8 mouse cellular contexts compared by ENCODE assay signal in genomic region chr11:45539459-45539858, GRCm38 (mm10).
A peak's percentile ranks its signal among the peaks of the same experiment; 100 is the strongest.
DNase-seq lines count a peak whose midpoint lies in the region; ATAC-seq lines count a peak whose summit lies in the region.
"Had no signal": no experiment of that assay in that cellular context is flagged by ENCODE, and none has a peak within 500 bp of the region (broad histone marks: within the 10 kb centered on the region; RNA-seq: fewer than 3 reads in every experiment).

No protein-coding gene starts in this region.

- no peak overlapping the region for H3K27ac ChIP-seq in limb, embryonic 11.5 days (replicated peaks; ENCODE audit: low read depth, low read length)
- no peak overlapping the region for H3K27ac ChIP-seq in neural tube, embryonic 11.5 days (ENCODE audit: low read depth, low read length)
- H3K27ac ChIP-seq in stomach, embryonic 16.5 days (ENCODE audit: low read length) = no peak overlapping the region

- peak; percentile 58 for DNase-seq in adrenal gland, postnatal 25 days
- DNase-seq in embryo, embryonic 11 days = peak; percentile 86
- DNase-seq in gastrocnemius, postnatal 4 days (ENCODE audit: low spot score in 2 of 2) = peak; percentile 46 to 77
- peak; percentile 77 for DNase-seq in kidney, adult 9 months
- DNase-seq in limb, embryonic 11.5 days (ENCODE audit: low spot score) = peak; percentile 86
- DNase-seq in neural tube, embryonic 11.5 days (ENCODE audit: low spot score) = peak; percentile 75

- no peak for ATAC-seq in limb, embryonic 11.5 days (ENCODE audit: insufficient number of reproducible peaks, low FRiP score, low TSS enrichment, low read depth)
- no peak for ATAC-seq in neural tube, embryonic 11.5 days (ENCODE audit: insufficient read depth, low FRiP score, low TSS enrichment)
- ATAC-seq in stomach, embryonic 16.5 days (ENCODE audit: insufficient read depth, low FRiP score) = peak; percentile 71; the same call in 1 of the 2 replicates

- no peaks in the 10 kb centered on the region for H3K36me3 ChIP-seq in limb, embryonic 11.5 days (ENCODE audit: control insufficient read depth, insufficient read depth, low read length)
- no peaks in the 10 kb centered on the region for H3K36me3 ChIP-seq in neural tube, embryonic 11.5 days (ENCODE audit: control insufficient read depth, insufficient read depth, low read length)
- H3K36me3 ChIP-seq in stomach, embryonic 16.5 days (ENCODE audit: control insufficient read depth, insufficient read depth, low read length) = no peaks in the 10 kb centered on the region

- no peaks in the 10 kb centered on the region for H3K9me3 ChIP-seq in limb, embryonic 11.5 days (ENCODE audit: control insufficient read depth, low read length)
- H3K9me3 ChIP-seq in neural tube, embryonic 11.5 days (ENCODE audit: control insufficient read depth, low read length) = no peaks in the 10 kb centered on the region
- no peaks in the 10 kb centered on the region for H3K9me3 ChIP-seq in stomach, embryonic 16.5 days (replicated peaks; ENCODE audit: control insufficient read depth, low read length)
- H3K9me3 ChIP-seq: megakaryocyte, embryonic 14.5 days had no signal

- peaks cover 4% of the 10 kb centered on the region for H3K4me1 ChIP-seq in limb, embryonic 11.5 days (ENCODE audit: control insufficient read depth, insufficient read depth, low read length)
- H3K4me1 ChIP-seq in neural tube, embryonic 11.5 days (ENCODE audit: control insufficient read depth, insufficient read depth, low read length) = no peaks in the 10 kb centered on the region
- H3K4me1 ChIP-seq in stomach, embryonic 16.5 days (ENCODE audit: control insufficient read depth, insufficient read depth, low read length) = peaks cover 15% of the 10 kb centered on the region
- H3K4me1 ChIP-seq: megakaryocyte, embryonic 14.5 days had no signal

- H3K27me3 ChIP-seq in limb, embryonic 11.5 days (ENCODE audit: control insufficient read depth, insufficient read depth, low read length) = no peaks in the 10 kb centered on the region
- no peaks in the 10 kb centered on the region for H3K27me3 ChIP-seq in neural tube, embryonic 11.5 days (ENCODE audit: control insufficient read depth, insufficient read depth, low read length)
- H3K27me3 ChIP-seq in stomach, embryonic 16.5 days (ENCODE audit: control insufficient read depth, insufficient read depth, low read length) = no peaks in the 10 kb centered on the region
- H3K27me3 ChIP-seq: megakaryocyte, embryonic 14.5 days had no signal

- no peak overlapping the region for H3K4me2 ChIP-seq in limb, embryonic 11.5 days (ENCODE audit: low read depth, severe bottlenecking)
- H3K4me2 ChIP-seq in neural tube, embryonic 11.5 days (ENCODE audit: low read depth) = no peak overlapping the region
- H3K4me2 ChIP-seq in stomach, embryonic 16.5 days (ENCODE audit: low read depth, low read length) = no peak overlapping the region

- no peak overlapping the region for H3K4me3 ChIP-seq in limb, embryonic 11.5 days (ENCODE audit: low read depth, low read length)
- H3K4me3 ChIP-seq in neural tube, embryonic 11.5 days (ENCODE audit: low read depth, low read length) = no peak overlapping the region
- H3K4me3 ChIP-seq in stomach, embryonic 16.5 days (replicated peaks; ENCODE audit: low read length) = no peak overlapping the region
- H3K4me3 ChIP-seq: megakaryocyte, embryonic 14.5 days had no signal

- 46% methylated on average over 4 of the region's 4 CpGs for WGBS in limb, embryonic 11.5 days
- WGBS in neural tube, embryonic 11.5 days = 47% methylated on average over 4 of the region's 4 CpGs
- WGBS in stomach, embryonic 16.5 days = 45% methylated on average over 4 of the region's 4 CpGs

- no peak overlapping the region for H3K9ac ChIP-seq in limb, embryonic 11.5 days (ENCODE audit: low read length)
- no peak overlapping the region for H3K9ac ChIP-seq in neural tube, embryonic 11.5 days (ENCODE audit: low read length)
- no peak overlapping the region for H3K9ac ChIP-seq in stomach, embryonic 16.5 days (ENCODE audit: low read length)
